Mouse (Mus musculus): ENCODE measurements around the gene Zbtb5.
"Not testable (repeated sequence)": the region's sequence is repeated elsewhere in the genome, so short reads cannot be mapped to it uniquely, and the experiment has no call there.

Zbtb5 gene

GRCm38 (mm10) chr4:44967402-44967801 is 44.8 kb downstream of the Zbtb5 start:
- no peak for DNase-seq

GRCm38 (mm10) chr4:44965736-44966135 is 46.5 kb downstream of the Zbtb5 start:
- DNase-seq = no peak

GRCm38 (mm10) chr4:44965175-44965574 is 47.0 kb downstream of the Zbtb5 start:
- DNase-seq = no peak

GRCm38 (mm10) chr4:44963156-44963555 is 49.1 kb downstream of the Zbtb5 start:
- no peak for DNase-seq

DNA sequence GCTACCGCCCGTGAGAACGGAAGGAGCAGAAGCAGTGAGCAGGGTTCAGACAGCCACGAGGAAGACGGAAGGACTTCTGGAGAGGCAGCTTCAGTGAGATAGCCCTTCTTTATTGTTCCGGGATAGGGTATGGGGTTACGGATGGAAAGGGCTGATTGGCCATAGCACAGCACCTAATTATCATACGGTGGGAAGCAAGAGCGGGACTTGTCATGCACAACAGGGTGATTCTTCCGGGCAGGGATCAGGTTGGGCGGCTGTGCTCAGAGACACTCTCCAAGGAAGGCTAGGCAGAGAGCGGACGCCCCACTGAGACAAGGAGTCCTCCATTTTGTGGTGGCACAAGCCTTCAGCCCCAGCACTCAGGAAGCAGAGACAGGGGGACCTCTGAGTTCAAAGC is 53.0 kb downstream of the Zbtb5 start:
- no peak for DNase-seq

DNA sequence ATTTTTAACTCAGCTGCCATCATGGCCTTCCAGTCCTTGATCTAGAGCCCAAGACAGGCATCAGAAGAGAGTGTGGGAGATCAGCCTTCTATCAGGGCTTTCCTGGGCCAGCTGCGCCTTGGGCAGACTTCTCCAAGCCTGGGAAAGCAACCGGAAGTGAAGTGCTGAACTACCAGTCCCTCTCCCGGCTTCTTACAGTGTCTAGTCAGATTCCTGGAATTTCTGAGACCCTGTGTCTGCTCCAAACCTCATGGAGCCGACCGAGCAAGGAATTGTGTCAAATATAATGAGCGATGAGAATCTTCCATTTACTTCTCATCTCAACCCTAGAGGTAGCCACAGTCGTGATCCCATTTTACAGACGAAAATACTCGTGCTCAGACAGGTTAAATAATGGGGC is 53.4 kb downstream of the Zbtb5 start:
- DNase-seq = no peak

GRCm38 (mm10) chr4:44953041-44953440 is 59.2 kb downstream of the Zbtb5 start:
- DNase-seq = no peak

GRCm38 (mm10) chr4:44948314-44948713 is 63.9 kb downstream of the Zbtb5 start:
- DNase-seq = no peak

DNA sequence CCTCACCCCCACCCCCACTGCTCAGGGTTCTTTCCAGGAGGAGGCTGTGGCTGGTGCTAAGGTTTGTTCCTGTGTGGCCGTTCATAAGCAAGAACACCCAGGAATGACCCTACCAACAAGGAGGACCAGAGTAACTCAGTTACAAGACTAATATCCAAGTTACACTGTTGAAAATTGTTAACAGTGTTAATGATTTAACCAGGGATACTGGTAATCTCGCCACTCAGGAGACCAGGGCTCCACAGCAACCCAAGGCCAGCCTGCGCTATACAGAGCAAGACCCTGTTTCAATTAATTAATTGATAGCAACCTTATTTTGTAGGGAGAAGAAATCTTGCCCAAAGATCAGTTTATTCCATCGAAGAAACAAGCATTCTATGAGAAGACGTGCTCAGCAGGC is 64.7 kb downstream of the Zbtb5 start:
- no peak for DNase-seq

DNA sequence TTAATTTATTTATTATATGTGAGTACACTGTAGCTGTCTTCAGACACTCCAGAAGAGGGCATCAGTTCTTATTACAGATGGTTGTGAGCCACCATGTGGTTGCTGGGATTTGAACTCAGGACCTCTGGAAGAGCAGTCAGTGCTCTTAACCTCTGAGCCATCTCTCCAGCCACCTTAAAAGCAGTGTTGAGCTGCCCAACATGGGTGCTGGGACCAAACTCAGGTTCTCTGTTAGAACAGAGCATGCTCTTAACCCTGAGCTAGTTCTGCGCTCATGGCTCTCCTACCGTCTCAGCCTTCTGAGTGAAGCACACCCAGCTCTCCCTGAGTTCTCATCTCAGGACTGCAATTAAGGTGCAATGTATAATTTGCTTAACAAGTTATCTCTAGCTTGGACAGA is 66.1 kb downstream of the Zbtb5 start:
- not testable (repeated sequence) for DNase-seq

DNA sequence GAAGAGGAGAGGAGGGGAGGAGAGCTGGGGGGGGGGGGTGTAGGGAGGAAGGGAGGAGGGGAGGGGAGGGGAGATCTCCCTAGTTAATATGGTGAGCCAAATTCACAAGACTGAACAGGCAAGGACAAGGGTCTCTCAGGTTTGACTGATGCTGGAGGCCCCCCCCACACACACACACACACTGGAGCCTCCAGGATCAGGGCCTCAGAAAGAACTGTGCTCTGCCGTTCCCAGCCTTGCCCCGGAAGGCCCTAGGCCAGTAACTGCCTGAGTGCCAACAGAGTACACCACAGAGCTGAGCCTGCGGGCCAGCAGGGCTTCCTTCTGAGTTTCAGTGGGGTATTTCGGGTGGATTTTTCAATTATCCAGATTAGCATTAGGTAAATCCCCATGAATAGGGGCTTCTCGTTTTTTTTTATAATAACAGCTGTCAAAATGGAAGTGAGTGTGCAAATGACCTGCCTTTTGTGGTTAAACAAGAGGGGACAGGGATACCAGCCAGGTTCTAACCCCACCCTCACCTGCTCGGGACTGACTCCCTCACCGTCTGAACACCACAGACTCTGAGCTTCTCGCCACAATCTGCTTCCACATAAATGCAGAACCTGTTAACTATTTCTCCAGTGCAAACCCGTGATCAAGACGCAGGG is 67.7 kb downstream of the Zbtb5 start:
- no peak for DNase-seq

- DNase-seq = peak in 1 of 2 experiments; percentile 37
Observed at GRCm38 (mm10) chr4:44943480-44943879, 68.7 kb downstream of the Zbtb5 start.

- no peak for DNase-seq
Observed at GRCm38 (mm10) chr4:44942237-44942636, 70.0 kb downstream of the Zbtb5 start.

All from kidney, postnatal 4 days (tissue).